Mouse (Mus musculus): ENCODE measurements around the gene Birc5. TPM values are rescaled to one million over a fixed set of nuclear protein-coding genes. Genes with fewer than 3 reads are reported as not detected.

Birc5 gene
- polyA plus RNA-seq, 1 experiment from 2014 or later: 293 TPM

- no peaks in the 10 kb centered on the region for H3K9me3 ChIP-seq
- 0 out of 2 replicates have a peak, but pooled peaks cover 2% of the 10 kb centered on the region for H3K4me1 ChIP-seq
- peaks cover 16% of the 10 kb centered on the region for H3K27me3 ChIP-seq (replicated peaks)
- no peak overlapping the region for H3K9ac ChIP-seq
- H3K4me3 ChIP-seq (replicated peaks): no peak overlapping the region
- H3K36me3 ChIP-seq: no peaks in the 10 kb centered on the region
- H3K27ac ChIP-seq: no peak overlapping the region
- ATAC-seq (ENCODE audit: insufficient read depth, low FRiP score, low read depth): no peak
- H3K4me2 ChIP-seq: no peak overlapping the region
- WGBS: 69% methylated on average over 2 of the region's 2 CpGs
Measured at GRCm38 (mm10) chr11:117864805-117865204, 15.8 kb downstream of the Birc5 start.

GRCm38 (mm10) chr11:117865988-117866387 is 16.9 kb downstream of the Birc5 start:
- Histone ChIP-seq H3K9ac (no peak overlapping the region), H3K36me3 (no peaks in the 10 kb centered on the region), H3K4me1 (peaks cover 7% of the 10 kb centered on the region; the same call in 1 of the 2 replicates), H3K9me3 (no peaks in the 10 kb centered on the region), H3K27me3 (replicated peaks) (peaks cover 4% of the 10 kb centered on the region), H3K27ac (no peak overlapping the region), H3K4me3 (replicated peaks) (no peak overlapping the region), H3K4me2 (no peak overlapping the region)
- ATAC-seq (ENCODE audit: insufficient read depth, low FRiP score, low read depth): no peak
- 47% methylated on average over 6 of the region's 6 CpGs for WGBS

- peaks cover 23% of the 10 kb centered on the region for H3K4me1 ChIP-seq
- no peaks in the 10 kb centered on the region for H3K36me3 ChIP-seq
- H3K27ac ChIP-seq: no peak overlapping the region
- no peak for ATAC-seq (ENCODE audit: insufficient read depth, low FRiP score, low read depth)
- 41% methylated on average over 12 of the region's 12 CpGs for WGBS
- H3K27me3 ChIP-seq (replicated peaks): no peaks in the 10 kb centered on the region
- no peaks in the 10 kb centered on the region for H3K9me3 ChIP-seq
- no peak overlapping the region for H3K4me3 ChIP-seq (replicated peaks)
- no peak overlapping the region for H3K4me2 ChIP-seq
- H3K9ac ChIP-seq: no peak overlapping the region
Measured at GRCm38 (mm10) chr11:117870688-117871365, 21.8 kb downstream of the Birc5 start.

GRCm38 (mm10) chr11:117871376-117871775 is 22.3 kb downstream of the Birc5 start:
- Histone ChIP-seq H3K4me2 (no peak overlapping the region), H3K9ac (no peak overlapping the region), H3K4me1 (peaks cover 23% of the 10 kb centered on the region), H3K4me3 (replicated peaks) (no peak overlapping the region), H3K36me3 (no peaks in the 10 kb centered on the region), H3K27me3 (replicated peaks) (no peaks in the 10 kb centered on the region), H3K9me3 (no peaks in the 10 kb centered on the region), H3K27ac (no peak overlapping the region)
- WGBS: 70% methylated on average over 5 of the region's 5 CpGs
- ATAC-seq (ENCODE audit: insufficient read depth, low FRiP score, low read depth): no peak

GRCm38 (mm10) chr11:117871911-117872584 is 23.0 kb downstream of the Birc5 start:
- no peaks in the 10 kb centered on the region for H3K27me3 ChIP-seq (replicated peaks)
- 54% methylated on average over 12 of the region's 12 CpGs for whole genome bisulfite sequencing
- peaks cover 23% of the 10 kb centered on the region for H3K4me1 ChIP-seq
- no peak overlapping the region for H3K27ac ChIP-seq
- H3K4me2 ChIP-seq: peak overlapping the region; percentile 97; the same call in 1 of the 2 replicates
- no peak overlapping the region; the same call in 1 of the 2 replicates for H3K4me3 ChIP-seq (replicated peaks)
- H3K36me3 ChIP-seq: no peaks in the 10 kb centered on the region
- ATAC-seq (ENCODE audit: insufficient read depth, low FRiP score, low read depth): no peak
- H3K9me3 ChIP-seq: no peaks in the 10 kb centered on the region
- no peak overlapping the region for H3K9ac ChIP-seq

GRCm38 (mm10) chr11:117872861-117873608 is 24.0 kb downstream of the Birc5 start, which contains the start of gene Tha1:
Tha1 (minus strand) TSS chr11:117873481.
- Histone ChIP-seq H3K9ac (peak within 1 kb of the TSS; percentile 40; the same call in 1 of the 2 replicates), H3K4me2 (peak within 1 kb of the TSS; percentile 97), H3K9me3 (no peaks in the 10 kb centered on the region), H3K4me1 (peaks cover 29% of the 10 kb centered on the region), H3K27me3 (replicated peaks) (no peaks in the 10 kb centered on the region), H3K4me3 (replicated peaks) (peak within 1 kb of the TSS; percentile 66), H3K36me3 (no peaks in the 10 kb centered on the region), H3K27ac (no peak within 1 kb of the TSS)
- WGBS: 2% methylated on average over 51 of the region's 51 CpGs
- peak; percentile 61 for ATAC-seq (ENCODE audit: insufficient read depth, low FRiP score, low read depth)

- H3K9me3 ChIP-seq: no peaks in the 10 kb centered on the region
- no peaks in the 10 kb centered on the region for H3K36me3 ChIP-seq
- WGBS: 60% methylated on average over 4 of the region's 4 CpGs
- no peak overlapping the region for H3K27ac ChIP-seq
- no peak overlapping the region for H3K9ac ChIP-seq
- H3K4me1 ChIP-seq: peaks cover 41% of the 10 kb centered on the region
- H3K4me3 ChIP-seq (replicated peaks): no peak overlapping the region
- no peak for ATAC-seq (ENCODE audit: insufficient read depth, low FRiP score, low read depth)
- H3K4me2 ChIP-seq: no peak overlapping the region
- no peaks in the 10 kb centered on the region for H3K27me3 ChIP-seq (replicated peaks)
Measured at GRCm38 (mm10) chr11:117874419-117874818, 25.4 kb downstream of the Birc5 start.

- no peak overlapping the region for H3K4me2 ChIP-seq
- no peaks in the 10 kb centered on the region for H3K9me3 ChIP-seq
- H3K27me3 ChIP-seq (replicated peaks): no peaks in the 10 kb centered on the region
- H3K4me3 ChIP-seq (replicated peaks): no peak overlapping the region
- no peaks in the 10 kb centered on the region for H3K36me3 ChIP-seq
- no peak for ATAC-seq (ENCODE audit: insufficient read depth, low FRiP score, low read depth)
- H3K4me1 ChIP-seq: peaks cover 37% of the 10 kb centered on the region
- H3K27ac ChIP-seq: no peak overlapping the region
- H3K9ac ChIP-seq: no peak overlapping the region
- 38% methylated on average over 6 of the region's 6 CpGs for WGBS
Measured at GRCm38 (mm10) chr11:117875681-117876080, 26.6 kb downstream of the Birc5 start.

GRCm38 (mm10) chr11:117877917-117878745 is 29.1 kb downstream of the Birc5 start:
- H3K9me3 ChIP-seq: no peaks in the 10 kb centered on the region
- peak; percentile 36; the same call in 1 of the 2 replicates for ATAC-seq (ENCODE audit: insufficient read depth, low FRiP score, low read depth)
- no peak overlapping the region; the same call in 1 of the 2 replicates for H3K4me3 ChIP-seq (replicated peaks)
- H3K4me2 ChIP-seq: peak overlapping the region; percentile 44
- H3K27ac ChIP-seq: peak overlapping the region; percentile 57; the same call in 1 of the 2 replicates
- 24% methylated on average over 13 of the region's 13 CpGs for WGBS
- H3K36me3 ChIP-seq: no peaks in the 10 kb centered on the region
- no peak overlapping the region for H3K9ac ChIP-seq
- H3K4me1 ChIP-seq: peaks cover 42% of the 10 kb centered on the region
- no peaks in the 10 kb centered on the region for H3K27me3 ChIP-seq (replicated peaks)

- WGBS: 27% methylated on average over 8 of the region's 8 CpGs
- Histone ChIP-seq H3K36me3 (no peaks in the 10 kb centered on the region), H3K4me1 (peaks cover 42% of the 10 kb centered on the region), H3K27me3 (replicated peaks) (no peaks in the 10 kb centered on the region), H3K9me3 (no peaks in the 10 kb centered on the region), H3K4me2 (peak overlapping the region; percentile 44), H3K4me3 (replicated peaks) (no peak overlapping the region), H3K9ac (no peak overlapping the region), H3K27ac (peak overlapping the region; percentile 57; the same call in 1 of the 2 replicates)
- 0 out of 2 replicates have a peak, but pooled peaks have one; percentile 1 for ATAC-seq (ENCODE audit: insufficient read depth, low FRiP score, low read depth)
Measured at GRCm38 (mm10) chr11:117878892-117879291, 29.8 kb downstream of the Birc5 start.

GRCm38 (mm10) chr11:117879676-117880075 is 30.6 kb downstream of the Birc5 start:
- H3K9me3 ChIP-seq: no peaks in the 10 kb centered on the region
- 75% methylated on average over 6 of the region's 6 CpGs for WGBS
- H3K9ac ChIP-seq: no peak overlapping the region
- no peak overlapping the region for H3K27ac ChIP-seq
- H3K36me3 ChIP-seq: no peaks in the 10 kb centered on the region
- peaks cover 42% of the 10 kb centered on the region for H3K4me1 ChIP-seq
- no peaks in the 10 kb centered on the region for H3K27me3 ChIP-seq (replicated peaks)
- no peak for ATAC-seq (ENCODE audit: insufficient read depth, low FRiP score, low read depth)
- H3K4me2 ChIP-seq: no peak overlapping the region
- no peak overlapping the region for H3K4me3 ChIP-seq (replicated peaks)
